Mouse (Mus musculus): ENCODE data around the gene Kazald1. TPM values are rescaled to one million over a fixed set of nuclear protein-coding genes. Genes with fewer than 3 reads are reported as not detected.

Gene Kazald1
- polyA plus RNA-seq, 1 experiment from 2014 or later, result 0.94 TPM

Other genes with a start within 250 kb of the Kazald1 start
- gene Slf2, start 144.1 kb upstream of the Kazald1 start, polyA plus RNA-seq (2015; fragmentation: Nextera tagmentation; extraction: Ambion mirVana), result 30.0 and 30.2 TPM in 2 replicates
- 13.4 and 15.7 TPM in 2 replicates for gene Sema4g, start 86.1 kb upstream of the Kazald1 start, polyA plus RNA-seq (2015; fragmentation: Nextera tagmentation; extraction: Ambion mirVana)
- gene Twnk, start 69.6 kb upstream of the Kazald1 start, polyA plus RNA-seq (2015; fragmentation: Nextera tagmentation; extraction: Ambion mirVana), result 19.2 and 20.0 TPM in 2 replicates
- gene Mrpl43, start 68.8 kb upstream of the Kazald1 start, polyA plus RNA-seq (2015; fragmentation: Nextera tagmentation; extraction: Ambion mirVana), result 91.3 and 91.5 TPM in 2 replicates
- gene Lzts2, start 60.8 kb upstream of the Kazald1 start, polyA plus RNA-seq (2015; fragmentation: Nextera tagmentation; extraction: Ambion mirVana), result 24.6 and 30.9 TPM in 2 replicates
- 1.3 and 1.8 TPM in 2 replicates for gene Pdzd7, start 29.5 kb upstream of the Kazald1 start, polyA plus RNA-seq (2015; fragmentation: Nextera tagmentation; extraction: Ambion mirVana)
- gene Sfxn3, start 27.7 kb upstream of the Kazald1 start, polyA plus RNA-seq (2015; fragmentation: Nextera tagmentation; extraction: Ambion mirVana), result 58.1 and 61.2 TPM in 2 replicates
- gene Tlx1, start 75.4 kb downstream of the Kazald1 start, polyA plus RNA-seq (2015; fragmentation: Nextera tagmentation; extraction: Ambion mirVana), result 0.07 TPM in 1 of 2 replicates, not detected in the other
- gene Lbx1, start 160.6 kb downstream of the Kazald1 start, polyA plus RNA-seq (2015; fragmentation: Nextera tagmentation; extraction: Ambion mirVana), result 0.13 TPM in 2 replicates